Mouse (Mus musculus) heart, embryonic 10.5 days (tissue): Measurements from ENCODE around the gene Slc2a8. TPM values are rescaled to one million over a fixed set of nuclear protein-coding genes. Genes with fewer than 3 reads are reported as not detected.

ENCODE experiments used
- DNase-seq: peaks from one replicate; pipeline ENCODE4 v3.0.0-alpha.2; 2017; ENCODE audit warnings: low spot score
- H3K27ac ChIP-seq: fragments of 300-500 bp; sonication (generic); 2 replicates; pipeline ENCODE4 v1.5.1; 2016; ENCODE audit warnings: mild to moderate bottlenecking
- H3K27me3 ChIP-seq: fragments of 300-500 bp; sonication (generic); 2 replicates; pipeline ENCODE4 v1.6.1; 2016; ENCODE audit warnings: mild to moderate bottlenecking; ENCODE audit not compliant: poor library complexity, insufficient read depth, severe bottlenecking
- H3K36me3 ChIP-seq: fragments of 300-500 bp; sonication (generic); 2 replicates; pipeline ENCODE4 v1.6.1; 2016; ENCODE audit warnings: mild to moderate bottlenecking, moderate library complexity
- H3K4me1 ChIP-seq: fragments of 300-500 bp; sonication (generic); 2 replicates; pipeline ENCODE4 v1.6.1; 2016; ENCODE audit warnings: mild to moderate bottlenecking
- H3K4me3 ChIP-seq: fragments of 300-500 bp; sonication (generic); 2 replicates; pipeline ENCODE4 v1.5.1; 2016; ENCODE audit warnings: mild to moderate bottlenecking, moderate library complexity
- H3K9me3 ChIP-seq: fragments of 300-500 bp; sonication (generic); 2 replicates; pipeline ENCODE4 v1.6.1; 2016; ENCODE audit warnings: mild to moderate bottlenecking, moderate library complexity
- WGBS: fragments of 180-500 bp; shearing (Covaris S2); methylation state at CpG from one replicate; pipeline ENCODE4 v1.1.7; 2016; 5-methylcytosine and 5-hydroxymethylcytosine counted together
- polyA plus RNA-seq: library from polyadenylated mRNA; unstranded; fragments of >200 nt; fragmentation: Nextera tagmentation; extraction: Ambion mirVana; gene quantifications from 2 replicates; pipeline ENCODE4 v1.2.1, GENCODE M21; 2016

The Slc2a8 gene
- polyA plus RNA-seq, 1 experiment from 2014 or later = 20.8 TPM

- no peak overlapping the region for H3K27ac ChIP-seq
- peaks cover 85% of the 10 kb centered on the region for H3K36me3 ChIP-seq
- H3K4me1 ChIP-seq = peaks cover 13% of the 10 kb centered on the region; the same call in 1 of the 2 replicates
- no peak for DNase-seq
- H3K27me3 ChIP-seq = no peaks in the 10 kb centered on the region
- no peak overlapping the region for H3K4me3 ChIP-seq
- WGBS = 92% methylated on average over 24 of the region's 24 CpGs
- H3K9me3 ChIP-seq = no peaks in the 10 kb centered on the region
These were observed 58.2 kb downstream of the Slc2a8 start for GRCm38 (mm10) chr2:32923551-32924250.

Other genes starting within 250 kb of the Slc2a8 start
- 0.28 TPM in 1 of 2 replicates, not detected in the other for gene 6330409D20Rik, start 241.1 kb downstream of the Slc2a8 start, polyA plus RNA-seq
- gene Tor2a, start 224.8 kb downstream of the Slc2a8 start, polyA plus RNA-seq = 46.2 and 57.2 TPM in 2 replicates
- 0.29 and 0.52 TPM in 2 replicates for gene Ttc16, start 206.4 kb downstream of the Slc2a8 start, polyA plus RNA-seq
- gene Ptrh1, start 206.3 kb downstream of the Slc2a8 start, polyA plus RNA-seq = 5.1 and 5.6 TPM in 2 replicates
- 0.78 and 1.2 TPM in 2 replicates for gene Cfap157, start 197.7 kb downstream of the Slc2a8 start, polyA plus RNA-seq
- 19.1 and 21.6 TPM in 2 replicates for gene Stxbp1, start 134.8 kb downstream of the Slc2a8 start, polyA plus RNA-seq
- gene Fam129b, start 106.0 kb downstream of the Slc2a8 start, polyA plus RNA-seq = 47.1 and 55.5 TPM in 2 replicates
- 121 and 170 TPM in 2 replicates for gene Rpl12, start 20.5 kb downstream of the Slc2a8 start, polyA plus RNA-seq
- gene Lrsam1, start 20.5 kb downstream of the Slc2a8 start, polyA plus RNA-seq = 7.6 and 8.6 TPM in 2 replicates
- gene Garnl3, start 149.6 kb upstream of the Slc2a8 start, polyA plus RNA-seq = 10.5 and 13.3 TPM in 2 replicates
- gene Angptl2, start 234.0 kb upstream of the Slc2a8 start, polyA plus RNA-seq = 40.4 and 49.8 TPM in 2 replicates